In genomic region chr11:110942695-110943135, GRCm38 (mm10) we compare ENCODE assay signal across 9 mouse cellular contexts. TPM values are rescaled to one million over a fixed set of nuclear protein-coding genes. Genes with fewer than 3 reads are reported as not detected.
DNase-seq lines count a peak whose midpoint lies in the region; ATAC-seq and TF ChIP-seq lines count a peak whose summit lies in the region.
"Had no signal": no experiment of that assay in that cellular context is flagged by ENCODE, and none has a peak within 500 bp of the region (broad histone marks: within the 10 kb centered on the region; RNA-seq: fewer than 3 reads in every experiment).

No protein-coding gene starts in this region.

- peak; percentile 71 for ATAC-seq in Patski
- ATAC-seq in liver, embryonic 16.5 days (ENCODE audit: low read depth): peak; percentile 39; the same call in 1 of the 2 replicates
- no peak for ATAC-seq in midbrain, embryonic 11.5 days (ENCODE audit: low FRiP score)

- no peak overlapping the region for H3K4me2 ChIP-seq in liver, embryonic 16.5 days (ENCODE audit: low read depth, low read length)
- no peak overlapping the region for H3K4me2 ChIP-seq in midbrain, embryonic 11.5 days
- H3K4me2 ChIP-seq: midbrain, embryonic 12.5 days had no signal

- no peaks in the 10 kb centered on the region for H3K4me1 ChIP-seq in liver, embryonic 16.5 days (ENCODE audit: control insufficient read depth, low read depth, low read length)
- no peaks in the 10 kb centered on the region for H3K4me1 ChIP-seq in midbrain, embryonic 11.5 days (ENCODE audit: control insufficient read depth, insufficient read depth, low read length)
- H3K4me1 ChIP-seq: midbrain, embryonic 12.5 days had no signal

- H3K9ac ChIP-seq in liver, embryonic 16.5 days (ENCODE audit: low read depth, low read length): no peak overlapping the region
- no peak overlapping the region for H3K9ac ChIP-seq in midbrain, embryonic 11.5 days (ENCODE audit: low read length)
- H3K9ac ChIP-seq: midbrain, embryonic 12.5 days had no signal

- DNase-seq in Muller cell, postnatal 12 days (ENCODE audit: inconsistent ontology term): peak; percentile 58
- DNase-seq in Patski (ENCODE audit: low read depth, low spot score): no peak
- peak; percentile 22 for DNase-seq in fibroblast of lung, adult 2 months (ENCODE audit: low read depth)
- DNase-seq in layer of hippocampus, postnatal 36 days: no peak
- no peak for DNase-seq in urinary bladder, adult 18-20 months (ENCODE audit: low spot score in 2 of 2)
- no peak for DNase-seq in midbrain, embryonic 11.5 days (ENCODE audit: low spot score, missing footprints)

- CTCF ChIA-PET in Patski (lab: Charles Lee): no interaction called here

- H3K27ac ChIP-seq in liver, embryonic 16.5 days (ENCODE audit: low read length): no peak overlapping the region
- no peak overlapping the region for H3K27ac ChIP-seq in midbrain, embryonic 11.5 days (ENCODE audit: low read depth, low read length)
- H3K27ac ChIP-seq: limb, embryonic 10.5 days; midbrain, embryonic 12.5 days had no signal

- no peak for TF ChIP-seq CTCF in Patski (IDR thresholded peaks at IDR 0.05)

- H3K4me3 ChIP-seq in liver, embryonic 16.5 days (ENCODE audit: low read depth, low read length): no peak overlapping the region
- H3K4me3 ChIP-seq in midbrain, embryonic 11.5 days (ENCODE audit: low read depth, low read length): no peak overlapping the region
- H3K4me3 ChIP-seq: limb, embryonic 10.5 days; midbrain, embryonic 12.5 days had no signal

- H3K9me3 ChIP-seq in liver, embryonic 16.5 days (replicated peaks; ENCODE audit: control insufficient read depth, low read length): no peaks in the 10 kb centered on the region
- no peaks in the 10 kb centered on the region for H3K9me3 ChIP-seq in midbrain, embryonic 11.5 days (ENCODE audit: control insufficient read depth, low read length)
- H3K9me3 ChIP-seq: limb, embryonic 10.5 days; midbrain, embryonic 12.5 days had no signal

- no peaks in the 10 kb centered on the region for H3K36me3 ChIP-seq in liver, embryonic 16.5 days (ENCODE audit: control insufficient read depth, insufficient read depth)
- H3K36me3 ChIP-seq in midbrain, embryonic 11.5 days (ENCODE audit: control insufficient read depth, insufficient read depth, low read length): no peaks in the 10 kb centered on the region
- H3K36me3 ChIP-seq: limb, embryonic 10.5 days; midbrain, embryonic 12.5 days had no signal

- POLR2A ChIA-PET in Patski (lab: Charles Lee): no interaction called here

- in situ Hi-C loops in Patski (cut with MboI; ENCODE audit: low pct_unique_long_range_greater_than_20kb): no loop called here

- WGBS in liver, embryonic 16.5 days (ENCODE audit: insufficient replicate concordance): 14% methylated on average over 6 of the region's 6 CpGs
- WGBS in midbrain, embryonic 11.5 days: 71% methylated on average over 6 of the region's 6 CpGs

- H3K27me3 ChIP-seq in Patski: no peaks in the 10 kb centered on the region
- no peaks in the 10 kb centered on the region for H3K27me3 ChIP-seq in liver, embryonic 16.5 days (ENCODE audit: control insufficient read depth, insufficient read depth, low read depth, low read length)
- H3K27me3 ChIP-seq in midbrain, embryonic 11.5 days (ENCODE audit: control insufficient read depth, insufficient read depth, low read length): no peaks in the 10 kb centered on the region
- H3K27me3 ChIP-seq: midbrain, embryonic 12.5 days had no signal

RNA-seq across cellular contexts. Expression of gene Kcnj16, which starts 25.1 kb away (rescaled TPM):
- 117 TPM for polyA plus RNA-seq in Patski (2021)
- polyA plus RNA-seq in liver, embryonic 16.5 days (2015; fragmentation: Nextera tagmentation; extraction: Ambion mirVana): 0.08 and 0.13 TPM in 2 replicates
- 10 to 100 TPM; 19.6 to 20.7 TPM for total RNA-seq in layer of hippocampus, postnatal 36 days (2021)
- polyA plus RNA-seq in midbrain, embryonic 11.5 days (2014; fragmentation: Nextera tagmentation; extraction: Ambion mirVana): 0.04 TPM in 1 of 2 replicates, not detected in the other
- polyA plus RNA-seq: limb, embryonic 10.5 days had no signal

Comparison
In these comparisons a context has a peak if more than half of its experiments do, and no peak if none do; other contexts are left out.
1. DNase-seq: peak in Muller cell, postnatal 12 days (single experiment) and fibroblast of lung, adult 2 months (single experiment); none in Patski (single experiment), layer of hippocampus, postnatal 36 days (0 of 2), urinary bladder, adult 18-20 months (0 of 2) and midbrain, embryonic 11.5 days (single experiment).
2. RNA of gene Kcnj16, which starts 25.1 kb away (polyA plus RNA-seq): 117 TPM in Patski (single experiment); 0.08 to 0.13 TPM in liver, embryonic 16.5 days and 0.04 TPM in midbrain, embryonic 11.5 days; every median in the first group is over 100 times any median in the second.